8 mouse cellular contexts compared by ENCODE assay signal in the genomic region with DNA sequence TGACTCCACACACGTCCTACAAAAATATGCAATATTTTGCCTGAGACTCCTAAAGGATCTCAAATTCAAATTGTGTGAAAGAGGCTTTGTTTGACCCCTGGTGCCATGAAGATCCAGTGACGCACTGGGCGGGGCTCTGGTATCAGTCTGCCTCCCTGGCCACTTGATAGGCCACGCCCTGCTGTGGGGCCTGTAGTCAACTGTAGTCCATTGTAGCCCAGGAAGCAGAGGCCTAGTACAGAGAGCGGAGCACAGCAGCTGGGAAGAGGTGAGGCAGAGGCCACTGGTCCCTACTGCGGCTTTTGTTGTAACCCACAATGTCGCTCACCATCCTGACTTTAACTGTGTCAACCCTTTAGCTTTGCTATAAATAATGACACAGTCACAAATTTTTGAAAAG.
DNase-seq lines count a peak whose midpoint lies in the region; ATAC-seq and TF ChIP-seq lines count a peak whose summit lies in the region.

No protein-coding gene starts in this region.

- TF ChIP-seq CTCF in thymus, adult 2 months (IDR thresholded peaks at IDR 0.05; ENCODE audit: borderline replicate concordance, control insufficient read depth, extremely low read depth, insufficient read depth, low read length, poor library complexity), result no peak

- no peak for TF ChIP-seq POLR2A in thymus, adult 2 months (IDR thresholded peaks at IDR 0.05; ENCODE audit: control insufficient read depth, extremely low read depth, insufficient read depth, low read length, poor library complexity)

- H3K9ac ChIP-seq in lung, embryonic 16.5 days (ENCODE audit: low read length), result no peak overlapping the region
- no peak overlapping the region for H3K9ac ChIP-seq in embryonic facial prominence, embryonic 11.5 days (replicated peaks; ENCODE audit: low read length)

- H3K9me3 ChIP-seq in lung, embryonic 16.5 days (ENCODE audit: control insufficient read depth, low read length), result no peaks in the 10 kb centered on the region
- no peaks in the 10 kb centered on the region for H3K9me3 ChIP-seq in embryonic facial prominence, embryonic 11.5 days (replicated peaks; ENCODE audit: control insufficient read depth, low read length)

- no peak overlapping the region for H3K4me2 ChIP-seq in lung, embryonic 16.5 days (ENCODE audit: low read depth, low read length)
- H3K4me2 ChIP-seq in embryonic facial prominence, embryonic 11.5 days (ENCODE audit: low read depth, low read length), result no peak overlapping the region

- DNase-seq in lung, postnatal 36 days, result no peak
- DNase-seq in embryonic facial prominence, embryonic 11.5 days (ENCODE audit: low spot score), result peak; percentile 47
- DNase-seq in liver, result peak; percentile 96
- DNase-seq in spleen, postnatal 4 days (ENCODE audit: low spot score in 2 of 2), result peak; percentile 79 to 80
- DNase-seq in thymus, adult 2 months, result no peak
- DNase-seq in gastrocnemius, postnatal 25 days, result no peak
- DNase-seq in heart, postnatal 36 days, result no peak

- no peak overlapping the region for H3K4me3 ChIP-seq in lung, embryonic 16.5 days (ENCODE audit: low read length)
- no peak overlapping the region for H3K4me3 ChIP-seq in embryonic facial prominence, embryonic 11.5 days (ENCODE audit: low read depth, low read length)
- H3K4me3 ChIP-seq in thymus, adult 2 months (ENCODE audit: control insufficient read depth, insufficient read depth, low read length), result no peak overlapping the region

- no peak overlapping the region for H3K27ac ChIP-seq in lung, embryonic 16.5 days (ENCODE audit: low read length)
- H3K27ac ChIP-seq in embryonic facial prominence, embryonic 11.5 days (replicated peaks; ENCODE audit: low read depth, low read length), result no peak overlapping the region
- no peak overlapping the region for H3K27ac ChIP-seq in thymus, adult 2 months (ENCODE audit: control insufficient read depth, insufficient read depth, low read length)

- intact Hi-C loops in heart, postnatal 36 days (cut with DNase I), result no loop called here

- 65% methylated on average over 7 of the region's 7 CpGs for WGBS in lung, embryonic 16.5 days
- WGBS in embryonic facial prominence, embryonic 11.5 days, result 45% methylated on average over 7 of the region's 7 CpGs
- WGBS in thymus, adult 2 months, result 98% methylated on average over 7 of the region's 7 CpGs

- peak; percentile 70 for ATAC-seq in lung, embryonic 16.5 days (ENCODE audit: low read depth)
- ATAC-seq in embryonic facial prominence, embryonic 11.5 days (replicated peaks; ENCODE audit: insufficient number of reproducible peaks, low FRiP score, low TSS enrichment, low read depth), result peak; percentile 88

- no peaks in the 10 kb centered on the region for H3K4me1 ChIP-seq in lung, embryonic 16.5 days (replicated peaks; ENCODE audit: control insufficient read depth, insufficient read depth, low read length)
- H3K4me1 ChIP-seq in embryonic facial prominence, embryonic 11.5 days (ENCODE audit: control insufficient read depth, insufficient read depth, low read length), result no peaks in the 10 kb centered on the region
- peaks cover 8% of the 10 kb centered on the region for H3K4me1 ChIP-seq in thymus, adult 2 months (replicated peaks; ENCODE audit: control insufficient read depth, insufficient read depth, low read length)

- no peaks in the 10 kb centered on the region for H3K36me3 ChIP-seq in lung, embryonic 16.5 days (ENCODE audit: control insufficient read depth, insufficient read depth, low read length)
- no peaks in the 10 kb centered on the region for H3K36me3 ChIP-seq in embryonic facial prominence, embryonic 11.5 days (replicated peaks; ENCODE audit: control insufficient read depth, insufficient read depth, low read depth, low read length)
- H3K36me3 ChIP-seq in thymus, adult 2 months (ENCODE audit: control insufficient read depth, insufficient read depth, low read length), result no peaks in the 10 kb centered on the region

- H3K27me3 ChIP-seq in lung, embryonic 16.5 days (ENCODE audit: control insufficient read depth, insufficient read depth, low read depth, low read length), result no peaks in the 10 kb centered on the region
- no peaks in the 10 kb centered on the region for H3K27me3 ChIP-seq in embryonic facial prominence, embryonic 11.5 days (ENCODE audit: control insufficient read depth, insufficient read depth, low read length)
- no peaks in the 10 kb centered on the region for H3K27me3 ChIP-seq in thymus, adult 2 months (ENCODE audit: control insufficient read depth, insufficient read depth, low read length)

Comparison
In these comparisons a context has a peak if more than half of its experiments do, and no peak if none do; other contexts are left out.
1. DNase-seq: peak in embryonic facial prominence, embryonic 11.5 days (single experiment), liver (single experiment) and spleen, postnatal 4 days (2 of 2); none in lung, postnatal 36 days (single experiment), thymus, adult 2 months (single experiment), gastrocnemius, postnatal 25 days (single experiment) and heart, postnatal 36 days (0 of 2).